Mouse (Mus musculus) 3134 (cell line): Measurements from ENCODE around the gene Morf4l1.
A peak's percentile ranks its signal among the peaks of the same experiment; 100 is the strongest.

Experiments used
- DNase-seq: peaks from one replicate; pipeline ENCODE4 v3.0.0-alpha.2; 2011; ENCODE audit warnings: low spot score; ENCODE audit not compliant: insufficient read length; ENCODE audit errors: extremely low read depth

Gene Morf4l1

GRCm38 (mm10) chr9:90114567-90115307 is at the start of gene Morf4l1:
Gene Morf4l1, minus strand, starts transcription at chr9:90114774.
- peak; percentile 97 for DNase-seq

- DNase-seq, result peak; percentile 62
These were observed 49.1 kb upstream of the Morf4l1 start for GRCm38 (mm10) chr9:90163749-90164095.

- peak; percentile 70 for DNase-seq
These were observed 48.6 kb upstream of the Morf4l1 start, which contains the start of gene Adamts7 for GRCm38 (mm10) chr9:90162926-90163748. Gene Adamts7, plus strand, starts transcription at chr9:90163069.

- DNase-seq, result peak; percentile 74
These were observed 47.8 kb upstream of the Morf4l1 start for GRCm38 (mm10) chr9:90162243-90162925.

GRCm38 (mm10) chr9:90146869-90147268 is 32.3 kb upstream of the Morf4l1 start:
- no peak for DNase-seq

GRCm38 (mm10) chr9:90145788-90146187 is 31.2 kb upstream of the Morf4l1 start:
- peak; percentile 40 for DNase-seq

GRCm38 (mm10) chr9:90136678-90136965 is 22.0 kb upstream of the Morf4l1 start:
- DNase-seq, result no peak

GRCm38 (mm10) chr9:90135963-90136677 is 21.5 kb upstream of the Morf4l1 start:
- no peak for DNase-seq

- no peak for DNase-seq
These were observed 20.9 kb upstream of the Morf4l1 start for GRCm38 (mm10) chr9:90135466-90135865.

GRCm38 (mm10) chr9:90133562-90134355 is 19.2 kb upstream of the Morf4l1 start:
- DNase-seq, result no peak

- DNase-seq, result no peak
These were observed 14.1 kb upstream of the Morf4l1 start for GRCm38 (mm10) chr9:90128636-90129201.

- DNase-seq, result no peak
These were observed 12.6 kb upstream of the Morf4l1 start for GRCm38 (mm10) chr9:90127146-90127545.

- no peak for DNase-seq
These were observed 11.9 kb upstream of the Morf4l1 start for GRCm38 (mm10) chr9:90126260-90127010.

GRCm38 (mm10) chr9:90125416-90126099 is 11.0 kb upstream of the Morf4l1 start:
- no peak for DNase-seq

- no peak for DNase-seq
These were observed 10.3 kb upstream of the Morf4l1 start for GRCm38 (mm10) chr9:90124873-90125245.

- no peak for DNase-seq
These were observed 9.7 kb upstream of the Morf4l1 start for GRCm38 (mm10) chr9:90124156-90124872.

GRCm38 (mm10) chr9:90122246-90122740 is 7.7 kb upstream of the Morf4l1 start:
- DNase-seq, result no peak

- DNase-seq, result no peak
These were observed 2.7 kb upstream of the Morf4l1 start for GRCm38 (mm10) chr9:90117234-90117633.
